Mouse (Mus musculus) left cerebral cortex, adult 2 months (tissue): ENCODE results near the gene Mgat4a. TPM values are rescaled to one million over a fixed set of nuclear protein-coding genes. Genes with fewer than 3 reads are reported as not detected.

Source experiments
- DNase-seq, 2 experiments: peaks; one replicate each; pipeline ENCODE4 v3.0.0; 2021 to 2022; ENCODE audit warnings: low spot score in 2 of 2, mixed read lengths in 1 of 2; ENCODE audit errors: extremely low spot score in 1 of 2
- H3K27ac ChIP-seq: fragments of 200-600 bp; 2 replicates; pipeline ENCODE4 v1.8.1; 2022
- H3K4me3 ChIP-seq: fragments of 200-600 bp; 2 replicates; pipeline ENCODE4 v1.8.1; 2022
- CTCF ChIP-seq: fragments of 200-600 bp; IDR thresholded peaks from 2 replicates; pipeline ENCODE4 v1.8.1; 2022; ENCODE audit warnings: antibody characterized with exemption, mild to moderate bottlenecking, moderate library complexity
- intact Hi-C: fragments of 180-260 bp; cut with DNase I; formaldehyde crosslinking; loops from one replicate; pipeline ENCODE4 v1.15.1; 2025
- total RNA-seq, 2 experiments: library from RNA; stranded (reverse); gene quantifications; 2 replicates each; pipeline ENCODE4 v1.2.3; 2021

Gene Mgat4a
- total RNA-seq, 2 experiments from 2014 or later: 30.1 to 32.2 TPM

- no peak for DNase-seq
- Histone ChIP-seq H3K27ac (no peak overlapping the region), H3K4me3 (no peak overlapping the region)
- TF ChIP-seq CTCF: no peak
- intact Hi-C loops: no loop called here
Measured at GRCm38 (mm10) chr1:37560356-37560755, 19.5 kb upstream of the Mgat4a start.

GRCm38 (mm10) chr1:37551986-37552385 is 11.2 kb upstream of the Mgat4a start:
- no peak for TF ChIP-seq CTCF
- intact Hi-C loops: no loop called here
- Histone ChIP-seq H3K27ac (no peak overlapping the region), H3K4me3 (no peak overlapping the region)
- no peak for DNase-seq

- DNase-seq: no peak
- Histone ChIP-seq H3K27ac (no peak overlapping the region), H3K4me3 (no peak overlapping the region)
- TF ChIP-seq CTCF: no peak
- intact Hi-C loops: no loop called here
Measured at GRCm38 (mm10) chr1:37549501-37549900, 8.7 kb upstream of the Mgat4a start.

- DNase-seq: no peak
- no peak for TF ChIP-seq CTCF
- Histone ChIP-seq H3K27ac (no peak overlapping the region), H3K4me3 (no peak overlapping the region)
- intact Hi-C loops: no loop called here
Measured at GRCm38 (mm10) chr1:37546398-37547051, 5.7 kb upstream of the Mgat4a start.

GRCm38 (mm10) chr1:37544251-37544650 is 3.4 kb upstream of the Mgat4a start:
- Histone ChIP-seq H3K4me3 (no peak overlapping the region), H3K27ac (no peak overlapping the region)
- DNase-seq: no peak
- intact Hi-C loops: loop anchor here (5.0 kb wide), 3 partner anchors 43 to 93 kb away; no protein-coding TSS in a partner anchor
- TF ChIP-seq CTCF: no peak

GRCm38 (mm10) chr1:37543057-37543456 is 2.2 kb upstream of the Mgat4a start:
- TF ChIP-seq CTCF: no peak
- intact Hi-C loops: loop anchor here (5.0 kb wide), 3 partner anchors 44 to 94 kb away; no protein-coding TSS in a partner anchor
- Histone ChIP-seq H3K27ac (no peak overlapping the region), H3K4me3 (no peak overlapping the region)
- DNase-seq: no peak

- peak; percentile 19 to 24 for DNase-seq
- intact Hi-C loops: loop anchor here (5.0 kb wide), 3 partner anchors 47 to 97 kb away; no protein-coding TSS in a partner anchor
- Histone ChIP-seq H3K4me3 (peak overlapping the region; percentile 83), H3K27ac (peak overlapping the region; percentile 61; the same call in 1 of the 2 replicates)
- no peak for TF ChIP-seq CTCF
Measured at GRCm38 (mm10) chr1:37539968-37540809, 627 bp downstream of the Mgat4a start.

GRCm38 (mm10) chr1:37534532-37535108 is 6.2 kb downstream of the Mgat4a start:
- H3K27ac ChIP-seq: no peak overlapping the region
- H3K4me3 ChIP-seq: no peak overlapping the region
- no peak for TF ChIP-seq CTCF
- intact Hi-C loops: no loop called here
- no peak for DNase-seq

GRCm38 (mm10) chr1:37533181-37533580 is 7.6 kb downstream of the Mgat4a start:
- no peak for DNase-seq
- no peak for TF ChIP-seq CTCF
- Histone ChIP-seq H3K27ac (no peak overlapping the region), H3K4me3 (no peak overlapping the region)
- intact Hi-C loops: no loop called here

- Histone ChIP-seq H3K27ac (no peak overlapping the region), H3K4me3 (no peak overlapping the region)
- TF ChIP-seq CTCF: no peak
- intact Hi-C loops: no loop called here
- no peak for DNase-seq
Measured at GRCm38 (mm10) chr1:37532533-37532840, 8.3 kb downstream of the Mgat4a start.

- intact Hi-C loops: no loop called here
- no peak for TF ChIP-seq CTCF
- Histone ChIP-seq H3K27ac (no peak overlapping the region), H3K4me3 (no peak overlapping the region)
- no peak for DNase-seq
Measured at GRCm38 (mm10) chr1:37531654-37532532, 8.9 kb downstream of the Mgat4a start.

- no peak for DNase-seq
- intact Hi-C loops: no loop called here
- TF ChIP-seq CTCF: no peak
- no peak overlapping the region for H3K4me3 ChIP-seq
- no peak overlapping the region for H3K27ac ChIP-seq
Measured at GRCm38 (mm10) chr1:37530061-37530460, 10.8 kb downstream of the Mgat4a start.
